Mouse (Mus musculus): ENCODE results near the gene Coro6.

DNA sequence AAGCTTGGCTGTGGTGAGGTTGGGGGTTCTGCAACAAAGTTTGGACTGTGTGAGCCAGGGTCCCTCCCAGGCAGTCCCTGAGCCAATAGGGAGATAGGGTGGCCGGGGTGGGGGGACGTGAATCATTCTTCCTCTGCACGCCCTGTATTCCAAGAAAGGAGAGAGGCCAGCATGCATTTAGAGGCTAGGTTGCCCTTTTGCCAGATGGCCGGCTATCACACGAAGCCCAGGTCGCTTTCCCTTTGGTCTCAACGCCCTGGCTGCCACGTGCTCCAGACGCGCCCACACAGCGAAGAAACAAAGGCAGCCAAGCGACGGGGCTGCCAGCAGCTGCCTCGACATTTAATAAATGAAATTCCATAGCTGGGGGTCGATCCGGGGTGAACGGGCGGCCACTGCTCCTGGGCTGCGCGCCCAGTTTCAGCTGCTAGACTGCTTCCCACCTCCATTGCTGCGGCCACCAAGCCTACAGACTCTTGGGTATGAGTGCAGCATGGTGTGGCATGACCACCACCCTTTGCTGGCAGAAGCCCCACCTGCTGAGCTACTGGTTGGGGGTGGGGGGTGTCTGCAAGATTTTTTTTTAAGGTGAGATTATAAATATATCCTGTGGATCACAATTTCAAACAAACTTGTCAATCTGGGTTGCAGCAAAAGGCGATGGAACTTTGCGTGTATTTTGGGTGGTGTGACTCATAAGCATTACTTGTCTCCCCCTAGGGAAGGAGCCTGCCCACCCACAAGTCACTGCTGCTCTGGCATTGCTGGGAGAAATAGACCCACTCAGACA lies 29.5 kb downstream of the Coro6 start:
- TF ChIP-seq POLR2A (IDR thresholded peaks at IDR 0.05; ENCODE audit: control insufficient read depth, low read depth, low read length) (no peak), CTCF (IDR thresholded peaks at IDR 0.05; ENCODE audit: control insufficient read depth, insufficient read depth, insufficient replicate concordance, low read depth, low read length) (no peak)

Data from testis, adult 2 months (tissue).